Mouse (Mus musculus) ES-E14 (cell line): ENCODE measurements around the gene Pycard.

Source experiments
- ZC3H11A ChIP-seq: IDR thresholded peaks from 2 replicates; pipeline ENCODE4 v1.6.1; 2012; ENCODE audit warnings: low read depth, mild to moderate bottlenecking, inconsistent platforms, low read length, borderline replicate concordance
- ZNF384 ChIP-seq: IDR thresholded peaks from 2 replicates; pipeline ENCODE4 v1.6.1; 2012; ENCODE audit warnings: low read depth, low read length, inconsistent platforms

- TF ChIP-seq ZNF384, result no peak
- no peak for TF ChIP-seq ZC3H11A
Observed at GRCm38 (mm10) chr7:128023565-128023964, 29.9 kb upstream of the Pycard start.
